Mouse (Mus musculus) kidney, adult 11 months (tissue): Measurements from ENCODE around the gene Cactin.
A peak's percentile ranks its signal among the peaks of the same experiment; 100 is the strongest.

Experiments used
- DNase-seq: peaks from one replicate; pipeline ENCODE4 v3.0.0; 2022

Cactin gene

GRCm38 (mm10) chr10:81319741-81320549, 958 bp upstream of the Cactin start:
- DNase-seq = peak; percentile 56

GRCm38 (mm10) chr10:81321436-81321835, 533 bp downstream of the Cactin start:
- no peak for DNase-seq

DNA sequence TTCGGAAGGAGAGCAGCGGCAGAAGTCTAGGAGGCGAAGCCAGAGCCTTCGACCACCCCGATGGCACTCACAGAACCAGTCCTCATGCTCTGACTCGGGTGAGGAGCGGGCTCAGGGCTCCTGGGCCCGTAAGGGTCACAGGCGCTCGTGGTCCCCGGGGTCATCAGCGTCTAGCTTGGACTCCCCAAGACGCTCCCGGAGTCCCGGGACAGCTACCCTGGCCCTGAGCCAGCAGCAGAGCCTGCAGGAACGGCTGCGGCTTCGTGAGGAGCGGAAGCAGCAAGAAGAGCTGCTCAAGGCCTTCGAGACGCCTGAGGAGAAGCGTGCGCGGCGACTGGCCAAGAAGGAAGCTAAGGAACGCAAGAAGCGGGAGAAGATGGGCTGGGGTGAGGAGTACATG, 1.5 kb downstream of the Cactin start:
- DNase-seq = no peak

DNA sequence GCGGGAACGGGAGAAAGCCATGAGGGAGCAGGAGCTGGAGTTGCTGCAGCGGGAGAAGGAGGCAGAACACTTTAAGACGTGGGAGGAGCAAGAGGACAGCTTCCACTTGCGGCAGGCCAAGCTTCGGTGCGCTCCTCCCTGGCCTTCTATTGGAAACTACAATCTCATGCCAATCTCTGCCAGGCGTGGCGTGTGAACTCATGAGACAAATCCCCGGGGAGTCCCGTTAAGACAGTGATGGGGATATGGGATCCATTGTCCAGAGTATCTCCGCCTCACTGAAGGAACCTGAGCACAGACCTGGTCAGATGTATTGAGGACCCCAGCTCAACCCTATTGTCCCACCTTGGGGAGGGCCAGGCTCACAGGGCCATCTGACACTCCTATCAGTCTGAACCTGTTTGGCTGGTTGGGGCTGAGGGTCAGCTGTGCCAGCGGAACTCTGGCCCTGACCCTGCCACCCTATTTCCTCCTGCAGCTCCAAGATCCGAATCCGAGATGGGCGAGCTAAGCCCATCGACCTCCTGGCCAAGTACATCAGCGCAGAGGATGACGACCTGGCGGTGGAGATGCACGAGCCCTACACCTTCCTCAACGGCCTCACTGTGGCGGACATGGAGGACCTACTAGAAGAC, 2.4 kb downstream of the Cactin start:
- DNase-seq = no peak

- DNase-seq = no peak
Measured at GRCm38 (mm10) chr10:81323791-81324530, 3.1 kb downstream of the Cactin start.

GRCm38 (mm10) chr10:81325176-81325575, 4.3 kb downstream of the Cactin start:
- no peak for DNase-seq

- DNase-seq = no peak
Measured at GRCm38 (mm10) chr10:81325781-81326180, 4.9 kb downstream of the Cactin start.

- peak; percentile 70 for DNase-seq
Measured at GRCm38 (mm10) chr10:81326858-81327257, 6.0 kb downstream of the Cactin start.

GRCm38 (mm10) chr10:81327959-81328358, 7.1 kb downstream of the Cactin start:
- no peak for DNase-seq

GRCm38 (mm10) chr10:81328386-81328785, 7.5 kb downstream of the Cactin start, which contains the start of gene Tbxa2r:
TSS of gene Tbxa2r (plus strand) at chr10:81328731.
- DNase-seq = peak; percentile 71

GRCm38 (mm10) chr10:81329194-81329975, 8.5 kb downstream of the Cactin start:
- DNase-seq = no peak

GRCm38 (mm10) chr10:81330007-81330406, 9.1 kb downstream of the Cactin start:
- no peak for DNase-seq

GRCm38 (mm10) chr10:81332277-81332676, 11.4 kb downstream of the Cactin start:
- no peak for DNase-seq

DNA sequence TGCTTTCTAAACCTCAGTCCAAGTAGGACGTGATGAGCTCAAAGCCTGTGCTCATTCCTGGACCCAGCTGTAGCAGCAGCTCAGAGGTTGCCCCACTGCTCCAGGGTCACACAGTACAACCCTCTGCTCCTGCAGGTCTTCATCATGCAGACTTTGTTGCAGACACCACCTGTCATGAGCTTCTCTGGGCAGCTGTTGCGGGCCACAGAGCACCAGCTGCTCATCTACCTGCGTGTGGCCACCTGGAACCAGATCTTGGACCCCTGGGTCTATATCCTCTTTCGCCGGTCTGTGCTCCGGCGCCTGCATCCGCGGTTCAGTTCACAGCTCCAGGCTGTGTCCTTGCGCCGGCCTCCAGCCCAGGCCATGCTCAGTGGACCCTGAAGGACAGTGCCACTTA, 13.4 kb downstream of the Cactin start:
- no peak for DNase-seq

DNA sequence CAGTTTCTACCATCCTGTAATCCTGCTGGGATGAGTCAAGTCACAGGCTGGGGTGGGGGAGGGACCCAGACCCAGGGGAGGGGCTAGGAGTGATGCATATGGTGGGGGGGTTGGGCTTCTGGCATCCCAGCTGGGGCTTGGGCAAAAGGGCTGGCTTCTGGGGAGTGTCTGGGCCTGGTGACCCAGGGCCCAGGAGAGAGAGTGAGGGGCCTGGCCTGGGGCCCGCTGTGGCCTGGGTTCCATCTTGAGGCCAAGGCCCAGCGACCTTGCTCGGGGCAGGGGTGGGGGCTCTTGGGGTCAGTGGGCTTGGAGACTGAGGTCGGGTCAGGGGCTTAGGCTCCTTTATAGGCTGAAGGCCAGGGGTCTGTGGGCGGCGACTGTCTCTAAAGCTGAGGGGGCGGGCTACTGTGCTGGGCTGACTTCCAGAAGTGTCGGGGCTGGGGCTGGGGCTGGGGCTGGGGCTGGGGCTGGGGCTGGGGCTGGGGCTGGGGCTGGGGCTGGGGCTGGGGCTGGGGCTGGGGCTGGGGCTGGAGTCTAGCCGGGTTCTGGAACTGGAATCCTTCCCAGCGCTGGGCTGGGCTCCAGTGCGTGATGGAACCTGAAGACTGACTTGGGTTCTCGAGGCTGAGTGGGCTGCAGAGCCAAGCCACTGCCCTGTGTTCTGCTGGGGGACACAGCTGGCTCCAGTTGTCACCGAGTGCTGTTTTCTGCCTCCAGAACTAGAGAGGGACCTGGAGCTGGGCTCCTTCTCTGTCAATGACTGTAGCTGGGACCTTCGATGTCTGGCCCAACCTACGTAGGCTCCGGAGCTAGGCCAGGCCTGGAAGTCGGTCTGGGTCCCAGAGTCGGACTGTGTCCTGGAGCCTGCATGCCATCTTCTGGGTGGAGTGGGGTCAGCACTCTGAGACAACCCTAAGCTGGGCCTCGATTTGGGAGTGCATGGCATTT, 14.8 kb downstream of the Cactin start:
- DNase-seq = no peak

- DNase-seq = no peak
Measured at GRCm38 (mm10) chr10:81336558-81336957, 15.7 kb downstream of the Cactin start.

DNA sequence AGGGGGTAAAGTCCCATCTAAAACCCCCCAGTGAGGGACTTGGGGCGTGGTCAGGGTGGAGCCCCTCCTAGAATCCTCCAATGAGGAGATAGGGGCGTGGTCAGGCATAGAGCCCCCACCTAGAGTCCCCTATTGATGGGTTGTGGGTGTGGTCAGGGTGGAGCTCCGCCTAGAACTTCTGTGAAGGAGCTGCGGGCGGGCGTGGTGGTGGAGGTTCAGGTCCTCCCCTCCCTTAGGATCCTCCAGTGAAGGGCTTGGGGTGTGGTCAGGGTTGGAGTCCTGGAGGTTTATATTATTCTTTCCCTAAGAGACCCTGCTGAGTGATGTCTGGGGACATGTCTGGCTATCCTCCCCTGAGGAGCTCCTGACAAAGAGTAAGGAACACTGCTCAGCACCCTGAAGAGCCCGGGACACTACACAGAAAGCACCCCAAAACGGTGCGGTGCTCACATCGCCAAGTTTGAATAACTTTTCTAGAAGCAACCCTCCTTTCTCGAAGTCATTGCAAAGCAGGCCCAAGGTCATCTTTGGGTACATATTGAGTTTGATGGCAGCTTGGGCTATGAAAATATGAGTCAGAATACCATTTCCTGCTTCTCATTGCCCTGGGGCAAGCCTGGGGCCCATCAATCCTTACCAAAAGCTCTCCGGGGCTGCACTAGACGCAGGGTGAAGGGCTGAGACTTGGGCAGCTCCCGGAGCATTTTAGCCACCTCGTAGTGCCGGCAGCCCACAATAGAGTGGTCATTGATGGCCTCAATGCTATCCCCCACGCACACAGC, 19.8 kb downstream of the Cactin start:
- no peak for DNase-seq

DNA sequence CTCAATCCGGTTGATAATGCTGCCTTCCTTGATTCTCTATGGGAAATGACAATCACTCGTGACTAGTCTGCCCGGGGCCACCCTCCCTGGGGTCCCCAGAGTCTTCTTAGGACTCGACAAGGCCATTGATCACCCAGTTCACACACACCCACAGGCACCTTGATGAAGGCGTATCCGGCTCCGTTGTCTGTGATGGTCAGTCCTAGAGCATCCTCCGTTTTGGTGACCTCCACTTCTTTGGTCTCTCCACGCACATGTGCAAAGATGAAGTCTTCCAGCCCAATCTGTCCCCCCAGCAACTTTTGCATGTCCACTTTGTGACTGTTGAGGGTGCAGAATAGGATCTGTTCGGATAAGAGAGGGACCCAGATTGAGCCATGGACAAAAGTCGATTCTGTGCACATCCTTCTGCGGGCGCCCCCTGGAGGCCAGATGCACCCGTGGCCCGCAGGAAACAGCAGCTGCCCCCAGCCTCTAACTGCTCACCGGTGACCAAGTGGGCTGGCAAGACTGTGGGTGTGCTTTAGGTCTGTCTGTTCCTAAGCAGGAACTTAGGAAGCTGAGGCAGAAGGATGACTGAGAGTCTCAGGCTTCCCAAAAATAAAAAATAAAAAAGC, 20.5 kb downstream of the Cactin start:
- peak; percentile 49 for DNase-seq

- DNase-seq = no peak
Measured at GRCm38 (mm10) chr10:81342686-81343505, 22.0 kb downstream of the Cactin start, which contains the start of gene Gipc3. TSS of gene Gipc3 (minus strand) at chr10:81343266.
